Mouse (Mus musculus): ENCODE data around the gene Olfr16. TPM values are rescaled to one million over a fixed set of nuclear protein-coding genes. Genes with fewer than 3 reads are reported as not detected.

Gene Olfr16
- polyA plus RNA-seq, 1 experiment from 2014 or later, result not detected

DNA sequence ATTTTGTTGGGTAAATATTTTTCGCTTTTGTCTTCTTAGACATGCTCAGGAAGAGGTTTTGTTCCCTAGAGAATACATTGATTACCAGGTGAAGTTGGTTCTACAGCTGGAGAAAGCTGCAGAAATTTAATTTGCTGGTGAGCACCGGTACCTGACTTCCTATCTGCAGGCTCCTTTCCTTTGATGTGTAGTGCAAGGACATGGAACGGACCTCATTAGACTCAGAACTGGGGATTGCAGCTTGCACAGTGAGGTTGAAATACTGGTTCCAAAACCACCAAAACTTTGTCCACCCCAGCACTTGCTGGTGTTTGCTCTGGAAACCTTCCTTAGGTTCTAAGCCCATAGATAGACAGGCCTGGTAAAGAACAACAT is 40.4 kb downstream of the Olfr16 start:
- 83% methylated on average over 3 of the region's 3 CpGs for WGBS
- Histone ChIP-seq H3K9ac (ENCODE audit: low read length) (no peak overlapping the region), H3K27ac (ENCODE audit: low read depth, low read length) (no peak overlapping the region), H3K4me3 (ENCODE audit: low read depth, low read length) (no peak overlapping the region), H3K27me3 (ENCODE audit: control insufficient read depth, insufficient read depth, low read length) (no peaks in the 10 kb centered on the region), H3K36me3 (ENCODE audit: control insufficient read depth, insufficient read depth, low read length) (no peaks in the 10 kb centered on the region), H3K4me1 (ENCODE audit: control insufficient read depth, insufficient read depth, low read length) (no peaks in the 10 kb centered on the region), H3K4me2 (no peak overlapping the region), H3K9me3 (ENCODE audit: control insufficient read depth, low read length) (no peaks in the 10 kb centered on the region)
- no peak for ATAC-seq (ENCODE audit: low FRiP score)
- no peak for DNase-seq (ENCODE audit: low spot score, missing footprints)

Other genes with a start within 250 kb of the Olfr16 start
- gene Apcs, start 55.4 kb upstream of the Olfr16 start, polyA plus RNA-seq (2014; fragmentation: Nextera tagmentation; extraction: Ambion mirVana), result not detected in 2 replicates
- gene Olfr1408, start 187.0 kb downstream of the Olfr16 start, polyA plus RNA-seq (2014; fragmentation: Nextera tagmentation; extraction: Ambion mirVana), result not detected in 2 replicates
- gene Olfr1406, start 240.2 kb downstream of the Olfr16 start, polyA plus RNA-seq (2014; fragmentation: Nextera tagmentation; extraction: Ambion mirVana), result not detected in 2 replicates
- gene Olfr218, start 247.4 kb downstream of the Olfr16 start, polyA plus RNA-seq (2014; fragmentation: Nextera tagmentation; extraction: Ambion mirVana), result not detected in 2 replicates